Comparison of ENCODE assay signal across 11 mouse cellular contexts in the genomic region with DNA sequence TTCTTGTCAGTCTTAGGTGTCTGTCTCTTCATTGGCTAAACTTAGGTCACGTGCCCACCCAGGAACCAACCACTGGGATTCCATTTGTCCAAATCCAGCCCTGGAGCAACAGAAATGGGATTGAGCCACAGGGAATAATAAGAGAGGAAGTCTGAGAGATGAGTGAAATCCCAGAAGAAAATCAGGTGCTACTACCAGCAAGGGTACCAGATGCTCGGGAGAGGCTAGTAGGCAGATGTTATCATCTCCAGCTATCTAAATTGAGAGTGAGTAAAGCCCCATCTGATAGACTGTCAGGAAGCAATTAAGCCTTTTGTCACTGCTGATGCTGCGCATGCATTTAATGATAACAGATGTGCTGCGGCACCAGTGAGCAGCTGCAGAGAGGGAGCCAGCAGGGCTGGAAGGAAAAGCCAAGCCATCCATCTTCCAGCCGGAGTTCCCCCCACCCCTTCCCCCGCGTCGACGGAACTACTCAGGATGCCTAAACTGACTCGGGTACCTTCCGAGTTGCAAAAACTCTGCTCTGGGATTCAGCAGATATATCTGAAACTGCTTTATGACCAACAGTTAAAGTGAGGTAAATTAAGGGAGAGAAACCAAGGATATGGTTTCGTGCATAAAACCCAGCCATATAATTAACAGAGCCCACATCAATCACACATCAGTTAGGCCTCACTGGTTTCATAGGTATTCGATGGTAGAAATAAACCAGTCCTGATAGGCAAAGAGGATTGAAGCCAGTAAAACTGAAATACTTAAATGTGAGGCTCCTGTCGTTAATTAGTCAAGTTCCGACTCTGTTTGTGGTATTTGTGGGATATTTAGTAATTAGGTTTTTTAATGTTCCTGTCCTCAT. TPM values are rescaled to one million over a fixed set of nuclear protein-coding genes. Genes with fewer than 3 reads are reported as not detected.
A peak's percentile ranks its signal among the peaks of the same experiment; 100 is the strongest.
DNase-seq lines count a peak whose midpoint lies in the region; ATAC-seq lines count a peak whose summit lies in the region.
"Had no signal": no experiment of that assay in that cellular context is flagged by ENCODE, and none has a peak within 500 bp of the region (broad histone marks: within the 10 kb centered on the region; RNA-seq: fewer than 3 reads in every experiment).

No protein-coding gene starts in this region.

- WGBS in kidney, embryonic 14.5 days = 27% methylated on average over 15 of the region's 15 CpGs
- 32% methylated on average over 15 of the region's 15 CpGs for WGBS in embryonic facial prominence, embryonic 14.5 days
- WGBS in neural tube, embryonic 11.5 days = 49% methylated on average over 15 of the region's 15 CpGs
- 46% methylated on average over 15 of the region's 15 CpGs for WGBS in intestine, embryonic 15.5 days

- H3K4me2 ChIP-seq in kidney, embryonic 14.5 days (replicated peaks; ENCODE audit: low read depth, low read length) = peak overlapping the region; percentile 8; the same call in 1 of the 2 replicates
- peak overlapping the region; percentile 10; the same call in 1 of the 2 replicates for H3K4me2 ChIP-seq in embryonic facial prominence, embryonic 14.5 days (ENCODE audit: low read depth, low read length)
- no peak overlapping the region for H3K4me2 ChIP-seq in neural tube, embryonic 11.5 days (ENCODE audit: low read depth)
- H3K4me2 ChIP-seq in intestine, embryonic 15.5 days (replicated peaks) = no peak overlapping the region
- H3K4me2 ChIP-seq: embryonic facial prominence, embryonic 15.5 days; stomach, embryonic 15.5 days had no signal

- H3K36me3 ChIP-seq in kidney, embryonic 14.5 days (ENCODE audit: control insufficient read depth, insufficient read depth, low read length) = no peaks in the 10 kb centered on the region
- no peaks in the 10 kb centered on the region for H3K36me3 ChIP-seq in embryonic facial prominence, embryonic 14.5 days (ENCODE audit: control insufficient read depth, insufficient read depth, low read length)
- no peaks in the 10 kb centered on the region for H3K36me3 ChIP-seq in neural tube, embryonic 11.5 days (ENCODE audit: control insufficient read depth, insufficient read depth, low read length)
- H3K36me3 ChIP-seq in intestine, embryonic 15.5 days = no peaks in the 10 kb centered on the region
- H3K36me3 ChIP-seq: embryonic facial prominence, embryonic 15.5 days; stomach, embryonic 15.5 days had no signal

- no peak overlapping the region for H3K9ac ChIP-seq in kidney, embryonic 14.5 days (ENCODE audit: low read depth, low read length)
- H3K9ac ChIP-seq in embryonic facial prominence, embryonic 14.5 days (ENCODE audit: low read depth, low read length) = no peak overlapping the region; the same call in 1 of the 2 replicates
- H3K9ac ChIP-seq in neural tube, embryonic 11.5 days (ENCODE audit: low read length) = no peak overlapping the region
- H3K9ac ChIP-seq in intestine, embryonic 15.5 days = no peak overlapping the region
- H3K9ac ChIP-seq: embryonic facial prominence, embryonic 15.5 days; stomach, embryonic 15.5 days had no signal

- H3K27me3 ChIP-seq in kidney, embryonic 14.5 days (ENCODE audit: control insufficient read depth, insufficient read depth, low read length) = no peaks in the 10 kb centered on the region
- no peaks in the 10 kb centered on the region for H3K27me3 ChIP-seq in embryonic facial prominence, embryonic 14.5 days (replicated peaks; ENCODE audit: control insufficient read depth, insufficient read depth, low read length)
- H3K27me3 ChIP-seq in neural tube, embryonic 11.5 days (ENCODE audit: control insufficient read depth, insufficient read depth, low read length) = no peaks in the 10 kb centered on the region
- H3K27me3 ChIP-seq in intestine, embryonic 15.5 days (replicated peaks) = no peaks in the 10 kb centered on the region
- H3K27me3 ChIP-seq: embryonic facial prominence, embryonic 15.5 days; stomach, embryonic 15.5 days had no signal

- H3K9me3 ChIP-seq in kidney, embryonic 14.5 days (ENCODE audit: control insufficient read depth, low read length) = no peaks in the 10 kb centered on the region
- H3K9me3 ChIP-seq in embryonic facial prominence, embryonic 14.5 days (ENCODE audit: control insufficient read depth, low read length) = no peaks in the 10 kb centered on the region
- H3K9me3 ChIP-seq in neural tube, embryonic 11.5 days (ENCODE audit: control insufficient read depth, low read length) = no peaks in the 10 kb centered on the region
- H3K9me3 ChIP-seq in intestine, embryonic 15.5 days = no peaks in the 10 kb centered on the region
- H3K9me3 ChIP-seq: embryonic facial prominence, embryonic 15.5 days; stomach, embryonic 15.5 days had no signal

- ATAC-seq in kidney, embryonic 14.5 days (ENCODE audit: low FRiP score, low TSS enrichment) = no peak
- peak; percentile 87 for ATAC-seq in embryonic facial prominence, embryonic 14.5 days (ENCODE audit: low read depth)
- ATAC-seq in neural tube, embryonic 11.5 days (ENCODE audit: insufficient read depth, low FRiP score, low TSS enrichment) = peak; percentile 90
- ATAC-seq in intestine, embryonic 15.5 days = no peak

- no peaks in the 10 kb centered on the region for H3K4me1 ChIP-seq in kidney, embryonic 14.5 days (ENCODE audit: control insufficient read depth, insufficient read depth, low read length)
- no peaks in the 10 kb centered on the region for H3K4me1 ChIP-seq in embryonic facial prominence, embryonic 14.5 days (ENCODE audit: control insufficient read depth, insufficient read depth, low read length)
- H3K4me1 ChIP-seq in neural tube, embryonic 11.5 days (ENCODE audit: control insufficient read depth, insufficient read depth, low read length) = no peaks in the 10 kb centered on the region
- H3K4me1 ChIP-seq in intestine, embryonic 15.5 days (replicated peaks) = no peaks in the 10 kb centered on the region
- H3K4me1 ChIP-seq: stomach, embryonic 15.5 days had no signal

- H3K27ac ChIP-seq in kidney, embryonic 14.5 days (ENCODE audit: low read depth, low read length) = no peak overlapping the region
- H3K27ac ChIP-seq in embryonic facial prominence, embryonic 14.5 days (replicated peaks; ENCODE audit: low read depth, low read length) = no peak overlapping the region
- H3K27ac ChIP-seq in neural tube, embryonic 11.5 days (ENCODE audit: low read depth, low read length) = no peak overlapping the region
- no peak overlapping the region for H3K27ac ChIP-seq in intestine, embryonic 15.5 days
- H3K27ac ChIP-seq: embryonic facial prominence, embryonic 15.5 days; macrophage; stomach, embryonic 15.5 days had no signal

- H3K4me3 ChIP-seq in kidney, embryonic 14.5 days (ENCODE audit: low read length) = no peak overlapping the region
- no peak overlapping the region for H3K4me3 ChIP-seq in embryonic facial prominence, embryonic 14.5 days (ENCODE audit: low read depth, low read length)
- H3K4me3 ChIP-seq in neural tube, embryonic 11.5 days (ENCODE audit: low read depth, low read length) = no peak overlapping the region
- H3K4me3 ChIP-seq in intestine, embryonic 15.5 days (replicated peaks) = no peak overlapping the region
- H3K4me3 ChIP-seq: embryonic facial prominence, embryonic 15.5 days; stomach, embryonic 15.5 days had no signal

- DNase-seq in kidney, postnatal 36 days = no peak
- peak; percentile 51 for DNase-seq in embryonic facial prominence, embryonic 14.5 days (ENCODE audit: low spot score)
- DNase-seq in hindlimb bud, embryonic 11.5 days (ENCODE audit: extremely low spot score, low read depth, low spot score) = peak; percentile 8
- DNase-seq in neural tube, embryonic 11.5 days (ENCODE audit: low spot score) = peak; percentile 71
- DNase-seq in cerebellum, adult 9-10 months = no peak
- DNase-seq in lung, postnatal 4 days = no peak

RNA-seq across cellular contexts. Expression of a gene that starts 53.1 kb away (rescaled TPM):
- 0.74 and 1.2 TPM in 2 replicates for polyA plus RNA-seq in kidney, embryonic 14.5 days (2014; fragmentation: Nextera tagmentation; extraction: Ambion mirVana)
- polyA plus RNA-seq in embryonic facial prominence, embryonic 14.5 days (2014; fragmentation: Nextera tagmentation; extraction: Ambion mirVana) = 1.6 and 2.3 TPM in 2 replicates
- polyA plus RNA-seq in neural tube, embryonic 11.5 days (2014; fragmentation: Nextera tagmentation; extraction: Ambion mirVana) = 10.8 and 14.5 TPM in 2 replicates
- polyA plus RNA-seq in intestine, embryonic 15.5 days (2015; fragmentation: Nextera tagmentation; extraction: Ambion mirVana) = 1.2 and 1.5 TPM in 2 replicates

Comparison
In these comparisons a context has a peak if more than half of its experiments do, and no peak if none do; other contexts are left out.
1. ATAC-seq: peak in embryonic facial prominence, embryonic 14.5 days (single experiment) and neural tube, embryonic 11.5 days (single experiment); none in kidney, embryonic 14.5 days (single experiment) and intestine, embryonic 15.5 days (single experiment).
2. H3K4me2 ChIP-seq: peak in kidney, embryonic 14.5 days (single experiment) and embryonic facial prominence, embryonic 14.5 days (single experiment); none in neural tube, embryonic 11.5 days (single experiment) and intestine, embryonic 15.5 days (single experiment).
3. DNase-seq: peak in embryonic facial prominence, embryonic 14.5 days (single experiment), hindlimb bud, embryonic 11.5 days (single experiment) and neural tube, embryonic 11.5 days (single experiment); none in kidney, postnatal 36 days (0 of 2), cerebellum, adult 9-10 months (single experiment) and lung, postnatal 4 days (0 of 2).